Mouse (Mus musculus): ENCODE measurements around the gene Rpf1. TPM values are rescaled to one million over a fixed set of nuclear protein-coding genes. Genes with fewer than 3 reads are reported as not detected.

The Rpf1 gene
- polyA plus RNA-seq, 1 experiment from 2014 or later, result 48.1 TPM

- no peak for ATAC-seq (ENCODE audit: insufficient number of reproducible peaks, insufficient read depth, low FRiP score, low read depth)
- WGBS, result 91% methylated on average over 4 of the region's 4 CpGs
- no peaks in the 10 kb centered on the region for H3K27me3 ChIP-seq (ENCODE audit: control insufficient read depth, insufficient read depth, low read length)
Observed at GRCm38 (mm10) chr3:146486464-146486863, 34.8 kb downstream of the Rpf1 start.

GRCm38 (mm10) chr3:146482044-146482443 is 39.2 kb downstream of the Rpf1 start:
- Histone ChIP-seq H3K4me1 (ENCODE audit: control insufficient read depth, insufficient read depth, low read length) (no peaks in the 10 kb centered on the region), H3K27me3 (ENCODE audit: control insufficient read depth, insufficient read depth, low read length) (no peaks in the 10 kb centered on the region), H3K4me2 (replicated peaks; ENCODE audit: low read depth, low read length) (no peak overlapping the region), H3K27ac (ENCODE audit: low read length) (no peak overlapping the region), H3K9ac (replicated peaks; ENCODE audit: low read depth, low read length) (no peak overlapping the region), H3K4me3 (ENCODE audit: low read depth, low read length) (no peak overlapping the region), H3K9me3 (ENCODE audit: control insufficient read depth, low read depth, low read length) (no peaks in the 10 kb centered on the region), H3K36me3 (ENCODE audit: control insufficient read depth, insufficient read depth, low read length) (0 out of 2 replicates have a peak, but pooled peaks cover 2% of the 10 kb centered on the region)
- no peak for ATAC-seq (ENCODE audit: insufficient number of reproducible peaks, insufficient read depth, low FRiP score, low read depth)
- 69% methylated on average over 2 of the region's 2 CpGs for WGBS

More at GRCm38 (mm10) chr3:146486464-146486863, 34.8 kb downstream of the Rpf1 start:
- H3K4me3 ChIP-seq (ENCODE audit: low read depth, low read length), result no peak overlapping the region
- H3K27ac ChIP-seq (ENCODE audit: low read length), result no peak overlapping the region
- H3K9me3 ChIP-seq (ENCODE audit: control insufficient read depth, low read depth, low read length), result no peaks in the 10 kb centered on the region
- no peaks in the 10 kb centered on the region for H3K4me1 ChIP-seq (ENCODE audit: control insufficient read depth, insufficient read depth, low read length)
- no peak overlapping the region for H3K4me2 ChIP-seq (replicated peaks; ENCODE audit: low read depth, low read length)
- no peak overlapping the region for H3K9ac ChIP-seq (replicated peaks; ENCODE audit: low read depth, low read length)
- 0 out of 2 replicates have a peak, but pooled peaks cover 2% of the 10 kb centered on the region for H3K36me3 ChIP-seq (ENCODE audit: control insufficient read depth, insufficient read depth, low read length)

- Histone ChIP-seq H3K9me3 (ENCODE audit: control insufficient read depth, low read depth, low read length) (no peaks in the 10 kb centered on the region), H3K4me1 (ENCODE audit: control insufficient read depth, insufficient read depth, low read length) (no peaks in the 10 kb centered on the region), H3K27ac (ENCODE audit: low read length) (no peak overlapping the region), H3K9ac (replicated peaks; ENCODE audit: low read depth, low read length) (no peak overlapping the region), H3K4me2 (replicated peaks; ENCODE audit: low read depth, low read length) (no peak overlapping the region), H3K4me3 (ENCODE audit: low read depth, low read length) (no peak overlapping the region), H3K27me3 (ENCODE audit: control insufficient read depth, insufficient read depth, low read length) (no peaks in the 10 kb centered on the region), H3K36me3 (ENCODE audit: control insufficient read depth, insufficient read depth, low read length) (no peaks in the 10 kb centered on the region)
- WGBS, result 94% methylated on average over 3 of the region's 3 CpGs
- ATAC-seq (ENCODE audit: insufficient number of reproducible peaks, insufficient read depth, low FRiP score, low read depth), result no peak
Observed at GRCm38 (mm10) chr3:146474428-146474827, 46.8 kb downstream of the Rpf1 start.

GRCm38 (mm10) chr3:146473741-146474140 is 47.5 kb downstream of the Rpf1 start:
- no peaks in the 10 kb centered on the region for H3K9me3 ChIP-seq (ENCODE audit: control insufficient read depth, low read depth, low read length)
- no peak overlapping the region for H3K9ac ChIP-seq (replicated peaks; ENCODE audit: low read depth, low read length)
- no peaks in the 10 kb centered on the region for H3K4me1 ChIP-seq (ENCODE audit: control insufficient read depth, insufficient read depth, low read length)
- H3K4me2 ChIP-seq (replicated peaks; ENCODE audit: low read depth, low read length), result no peak overlapping the region
- no peak overlapping the region for H3K27ac ChIP-seq (ENCODE audit: low read length)
- no peaks in the 10 kb centered on the region for H3K36me3 ChIP-seq (ENCODE audit: control insufficient read depth, insufficient read depth, low read length)
- H3K27me3 ChIP-seq (ENCODE audit: control insufficient read depth, insufficient read depth, low read length), result no peaks in the 10 kb centered on the region
- ATAC-seq (ENCODE audit: insufficient number of reproducible peaks, insufficient read depth, low FRiP score, low read depth), result no peak
- no peak overlapping the region for H3K4me3 ChIP-seq (ENCODE audit: low read depth, low read length)

GRCm38 (mm10) chr3:146472657-146473056 is 48.6 kb downstream of the Rpf1 start:
- H3K4me2 ChIP-seq (replicated peaks; ENCODE audit: low read depth, low read length), result no peak overlapping the region
- H3K4me1 ChIP-seq (ENCODE audit: control insufficient read depth, insufficient read depth, low read length), result no peaks in the 10 kb centered on the region
- H3K27ac ChIP-seq (ENCODE audit: low read length), result no peak overlapping the region
- no peaks in the 10 kb centered on the region for H3K9me3 ChIP-seq (ENCODE audit: control insufficient read depth, low read depth, low read length)
- ATAC-seq (ENCODE audit: insufficient number of reproducible peaks, insufficient read depth, low FRiP score, low read depth), result no peak
- H3K4me3 ChIP-seq (ENCODE audit: low read depth, low read length), result no peak overlapping the region
- WGBS, result 53% methylated on average over 4 of the region's 4 CpGs
- H3K9ac ChIP-seq (replicated peaks; ENCODE audit: low read depth, low read length), result no peak overlapping the region
- no peaks in the 10 kb centered on the region for H3K36me3 ChIP-seq (ENCODE audit: control insufficient read depth, insufficient read depth, low read length)
- H3K27me3 ChIP-seq (ENCODE audit: control insufficient read depth, insufficient read depth, low read length), result no peaks in the 10 kb centered on the region

GRCm38 (mm10) chr3:146469226-146469625 is 52.0 kb downstream of the Rpf1 start:
- Histone ChIP-seq H3K4me2 (replicated peaks; ENCODE audit: low read depth, low read length) (no peak overlapping the region), H3K4me1 (ENCODE audit: control insufficient read depth, insufficient read depth, low read length) (no peaks in the 10 kb centered on the region), H3K4me3 (ENCODE audit: low read depth, low read length) (no peak overlapping the region), H3K9ac (replicated peaks; ENCODE audit: low read depth, low read length) (no peak overlapping the region), H3K27me3 (ENCODE audit: control insufficient read depth, insufficient read depth, low read length) (no peaks in the 10 kb centered on the region), H3K36me3 (ENCODE audit: control insufficient read depth, insufficient read depth, low read length) (no peaks in the 10 kb centered on the region), H3K9me3 (ENCODE audit: control insufficient read depth, low read depth, low read length) (no peaks in the 10 kb centered on the region), H3K27ac (ENCODE audit: low read length) (no peak overlapping the region)
- 56% methylated on average over 2 of the region's 2 CpGs for WGBS
- ATAC-seq (ENCODE audit: insufficient number of reproducible peaks, insufficient read depth, low FRiP score, low read depth), result no peak

GRCm38 (mm10) chr3:146462939-146463338 is 58.3 kb downstream of the Rpf1 start:
- H3K4me2 ChIP-seq (replicated peaks; ENCODE audit: low read depth, low read length), result no peak overlapping the region
- no peaks in the 10 kb centered on the region for H3K36me3 ChIP-seq (ENCODE audit: control insufficient read depth, insufficient read depth, low read length)
- H3K4me1 ChIP-seq (ENCODE audit: control insufficient read depth, insufficient read depth, low read length), result no peaks in the 10 kb centered on the region
- no peak overlapping the region for H3K9ac ChIP-seq (replicated peaks; ENCODE audit: low read depth, low read length)
- no peak overlapping the region for H3K4me3 ChIP-seq (ENCODE audit: low read depth, low read length)
- no peak for ATAC-seq (ENCODE audit: insufficient number of reproducible peaks, insufficient read depth, low FRiP score, low read depth)
- H3K9me3 ChIP-seq (ENCODE audit: control insufficient read depth, low read depth, low read length), result no peaks in the 10 kb centered on the region
- H3K27me3 ChIP-seq (ENCODE audit: control insufficient read depth, insufficient read depth, low read length), result no peaks in the 10 kb centered on the region
- 62% methylated on average over 2 of the region's 2 CpGs for WGBS
- H3K27ac ChIP-seq (ENCODE audit: low read length), result no peak overlapping the region

Other genes with a start within 250 kb of the Rpf1 start
- 24.0 and 28.2 TPM in 2 replicates for gene Ssx2ip, start 116.8 kb downstream of the Rpf1 start, polyA plus RNA-seq (2014; fragmentation: Nextera tagmentation; extraction: Ambion mirVana)
- 12.4 and 14.6 TPM in 2 replicates for gene Ctbs, start 71.6 kb downstream of the Rpf1 start, polyA plus RNA-seq (2014; fragmentation: Nextera tagmentation; extraction: Ambion mirVana)
- 6.3 and 8.0 TPM in 2 replicates for gene Spata1, start 21.7 kb downstream of the Rpf1 start, polyA plus RNA-seq (2014; fragmentation: Nextera tagmentation; extraction: Ambion mirVana)
- 946 and 996 TPM in 2 replicates for gene Gng5, start 21.6 kb downstream of the Rpf1 start, polyA plus RNA-seq (2014; fragmentation: Nextera tagmentation; extraction: Ambion mirVana)
- gene Uox, start 49.0 kb upstream of the Rpf1 start, polyA plus RNA-seq (2014; fragmentation: Nextera tagmentation; extraction: Ambion mirVana), result not detected in 2 replicates
- gene Dnase2b, start 94.2 kb upstream of the Rpf1 start, polyA plus RNA-seq (2014; fragmentation: Nextera tagmentation; extraction: Ambion mirVana), result not detected in 2 replicates
- gene 4930503B20Rik, start 129.9 kb upstream of the Rpf1 start, polyA plus RNA-seq (2014; fragmentation: Nextera tagmentation; extraction: Ambion mirVana), result not detected in 2 replicates
- 0.46 and 1.00 TPM in 2 replicates for gene Samd13, start 164.2 kb upstream of the Rpf1 start, polyA plus RNA-seq (2014; fragmentation: Nextera tagmentation; extraction: Ambion mirVana)